Mouse (Mus musculus): ENCODE measurements at regions not wholly inside any gene's neighbourhood (a gene's known extent, or its start where the extent isn't known, plus 50 kb on each side); places are given as distances from the start of the nearest gene placed in this dataset.
A peak's percentile ranks its signal among the peaks of the same experiment; 100 is the strongest.
"Not testable (repeated sequence)": the region's sequence is repeated elsewhere in the genome, so short reads cannot be mapped to it uniquely, and the experiment has no call there.

- intact Hi-C loops (cut with DNase I; ENCODE audit: low total_unique reads), result not testable (repeated sequence)
Observed at GRCm38 (mm10) chr7:29639591-29639990, 87.2 kb downstream of the Catsperg2 start.

GRCm38 (mm10) chr7:29602356-29602755 lies 83.9 kb upstream of the Sipa1l3 start:
- intact Hi-C loops (cut with DNase I; ENCODE audit: low total_unique reads), result no loop called here
- no peak for DNase-seq

More at GRCm38 (mm10) chr7:29639591-29639990, 87.2 kb downstream of the Catsperg2 start:
- DNase-seq, result not testable (repeated sequence)

DNA sequence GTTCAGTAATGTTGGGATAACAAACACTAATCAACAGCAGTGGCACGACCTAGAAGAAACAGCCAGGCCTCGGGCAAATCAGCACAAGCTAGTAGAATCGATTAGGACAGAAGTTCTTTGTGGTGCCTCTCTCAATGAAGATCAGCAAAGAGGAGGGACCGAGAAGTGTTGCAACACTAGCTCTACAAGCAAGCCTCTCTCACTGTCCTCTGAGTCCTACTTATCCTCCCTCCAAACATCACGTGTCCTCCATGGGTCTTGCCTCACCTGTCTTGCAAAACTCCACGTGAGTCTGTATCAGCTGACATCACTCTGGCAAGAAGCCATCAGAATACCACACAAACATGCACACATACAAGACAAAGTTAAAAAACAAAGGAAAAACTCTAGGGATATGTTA lies 82.9 kb upstream of the Sipa1l3 start:
- intact Hi-C loops (cut with DNase I; ENCODE audit: low total_unique reads), result no loop called here
- DNase-seq, result no peak

DNA sequence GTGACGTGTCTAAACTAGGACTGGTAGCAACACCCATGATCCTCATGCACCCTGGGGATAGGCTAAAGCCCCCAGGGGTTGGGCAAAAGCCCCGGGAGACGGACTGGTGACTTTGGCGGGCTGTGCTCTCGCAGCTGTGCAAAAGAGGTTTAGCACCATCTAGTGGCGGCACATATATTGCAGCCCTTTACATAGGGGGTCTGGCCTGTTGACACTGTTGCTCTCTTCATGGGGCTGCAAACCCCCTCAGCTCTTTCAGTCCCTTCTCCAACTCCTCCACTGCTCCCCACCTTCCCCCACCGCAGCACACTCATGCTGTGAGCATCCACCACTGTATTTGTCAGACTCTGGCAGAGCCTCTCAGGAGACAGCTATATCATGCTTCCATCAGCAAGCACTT lies 78.8 kb upstream of the Sipa1l3 start:
- DNase-seq, result peak; percentile 31
- intact Hi-C loops (cut with DNase I; ENCODE audit: low total_unique reads), result not testable (repeated sequence)

DNA sequence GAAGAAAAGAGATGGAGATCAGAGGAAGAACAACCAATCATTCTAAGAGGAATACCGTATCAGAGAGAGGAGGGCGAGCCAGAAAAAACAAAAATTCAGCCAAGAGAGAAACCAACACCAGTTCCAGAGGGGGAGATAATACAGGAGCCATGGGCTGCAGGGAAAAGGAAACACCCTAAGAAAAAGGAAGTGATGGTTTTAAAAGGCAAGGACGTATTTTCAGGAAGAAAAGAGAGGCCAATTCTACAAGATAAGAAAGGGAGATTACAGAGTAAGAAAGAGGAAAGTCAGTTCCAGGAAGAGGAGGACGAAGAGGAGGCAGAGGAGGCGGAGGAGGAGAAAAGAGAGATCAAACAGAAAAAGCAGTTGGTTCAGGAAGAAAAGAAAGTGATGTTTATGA lies 59.7 kb upstream of the Sipa1l3 start:
- DNase-seq, result no peak
- intact Hi-C loops (cut with DNase I; ENCODE audit: low total_unique reads), result no loop called here

DNA sequence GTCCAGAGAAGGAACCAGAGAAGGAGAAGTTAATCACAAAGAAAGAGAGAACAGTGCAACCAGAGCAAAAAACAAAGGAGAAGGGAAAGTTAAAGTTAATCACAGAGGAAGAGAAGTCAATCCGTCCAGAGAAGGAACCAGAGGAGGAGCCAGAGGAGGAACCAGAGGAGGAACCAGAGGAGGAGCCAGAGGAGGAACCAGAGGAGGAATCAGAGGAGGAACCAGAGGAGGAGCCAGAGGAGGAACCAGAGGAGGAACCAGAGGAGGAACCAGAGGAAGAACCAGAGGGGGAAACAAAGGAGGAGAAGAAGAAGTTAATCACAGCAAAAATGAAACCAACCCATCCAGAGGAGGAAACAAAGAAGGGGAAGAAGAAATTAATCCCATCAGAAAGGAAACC lies 57.2 kb upstream of the Sipa1l3 start:
- intact Hi-C loops (cut with DNase I; ENCODE audit: low total_unique reads), result no loop called here
- no peak for DNase-seq

Measured in gastrocnemius, postnatal 14 days (tissue).